Mouse (Mus musculus): ENCODE measurements around the gene Bud31. TPM values are rescaled to one million over a fixed set of nuclear protein-coding genes. Genes with fewer than 3 reads are reported as not detected.
"Not testable (repeated sequence)": the region's sequence is repeated elsewhere in the genome, so short reads cannot be mapped to it uniquely, and the experiment has no call there.

Bud31 gene
- polyA plus RNA-seq, 1 experiment from 2014 or later = 299 TPM

- H3K36me3 ChIP-seq (replicated peaks; ENCODE audit: control insufficient read depth, insufficient read depth, low read depth, low read length) = peaks cover 44% of the 10 kb centered on the region
- ATAC-seq (replicated peaks; ENCODE audit: insufficient number of reproducible peaks, low FRiP score, low TSS enrichment, low read depth) = no peak
- H3K4me1 ChIP-seq (ENCODE audit: control insufficient read depth, insufficient read depth, low read length) = no peaks in the 10 kb centered on the region
Observed at GRCm38 (mm10) chr5:145130191-145130590, 10.0 kb upstream of the Bud31 start.

GRCm38 (mm10) chr5:145130995-145131394 lies 9.2 kb upstream of the Bud31 start:
- Histone ChIP-seq H3K27me3 (ENCODE audit: control insufficient read depth, insufficient read depth, low read length) (no peaks in the 10 kb centered on the region), H3K9me3 (replicated peaks; ENCODE audit: control insufficient read depth, low read length) (no peaks in the 10 kb centered on the region), H3K4me2 (ENCODE audit: low read depth, low read length) (no peak overlapping the region), H3K4me3 (ENCODE audit: low read depth, low read length) (no peak overlapping the region), H3K36me3 (replicated peaks; ENCODE audit: control insufficient read depth, insufficient read depth, low read depth, low read length) (peaks cover 44% of the 10 kb centered on the region), H3K9ac (replicated peaks; ENCODE audit: low read length) (no peak overlapping the region), H3K4me1 (ENCODE audit: control insufficient read depth, insufficient read depth, low read length) (no peaks in the 10 kb centered on the region), H3K27ac (replicated peaks; ENCODE audit: low read depth, low read length) (no peak overlapping the region)
- DNase-seq (ENCODE audit: low spot score) (no peak), ATAC-seq (replicated peaks; ENCODE audit: insufficient number of reproducible peaks, low FRiP score, low TSS enrichment, low read depth) (no peak)
- WGBS = 89% methylated on average over 3 of the region's 3 CpGs

More at GRCm38 (mm10) chr5:145130191-145130590, 10.0 kb upstream of the Bud31 start:
- no peaks in the 10 kb centered on the region for H3K27me3 ChIP-seq (ENCODE audit: control insufficient read depth, insufficient read depth, low read length)
- no peaks in the 10 kb centered on the region for H3K9me3 ChIP-seq (replicated peaks; ENCODE audit: control insufficient read depth, low read length)
- H3K4me3 ChIP-seq (ENCODE audit: low read depth, low read length) = no peak overlapping the region
- H3K27ac ChIP-seq (replicated peaks; ENCODE audit: low read depth, low read length) = no peak overlapping the region
- WGBS = 96% methylated on average over 11 of the region's 11 CpGs
- H3K4me2 ChIP-seq (ENCODE audit: low read depth, low read length) = no peak overlapping the region
- H3K9ac ChIP-seq (replicated peaks; ENCODE audit: low read length) = no peak overlapping the region
- no peak for DNase-seq (ENCODE audit: low spot score)

- not testable (repeated sequence) for H3K4me2 ChIP-seq (ENCODE audit: low read depth, low read length); H3K9me3 ChIP-seq (replicated peaks; ENCODE audit: control insufficient read depth, low read length); ATAC-seq (replicated peaks; ENCODE audit: insufficient number of reproducible peaks, low FRiP score, low TSS enrichment, low read depth); H3K4me3 ChIP-seq (ENCODE audit: low read depth, low read length); DNase-seq (ENCODE audit: low spot score); H3K9ac ChIP-seq (replicated peaks; ENCODE audit: low read length); H3K27me3 ChIP-seq (ENCODE audit: control insufficient read depth, insufficient read depth, low read length); H3K27ac ChIP-seq (replicated peaks; ENCODE audit: low read depth, low read length); H3K4me1 ChIP-seq (ENCODE audit: control insufficient read depth, insufficient read depth, low read length)
- peaks cover 47% of the 10 kb centered on the region for H3K36me3 ChIP-seq (replicated peaks; ENCODE audit: control insufficient read depth, insufficient read depth, low read depth, low read length)
- WGBS = 85% methylated on average over 6 of the region's 6 CpGs
Observed at GRCm38 (mm10) chr5:145133275-145133674, 6.9 kb upstream of the Bud31 start.

- 18% methylated on average over 6 of the region's 6 CpGs for WGBS
- peaks cover 18% of the 10 kb centered on the region for H3K36me3 ChIP-seq (replicated peaks; ENCODE audit: control insufficient read depth, insufficient read depth, low read depth, low read length)
- H3K4me3 ChIP-seq (ENCODE audit: low read depth, low read length) = peak overlapping the region; percentile 95
- no peaks in the 10 kb centered on the region for H3K4me1 ChIP-seq (ENCODE audit: control insufficient read depth, insufficient read depth, low read length)
- H3K4me2 ChIP-seq (ENCODE audit: low read depth, low read length) = peak overlapping the region; percentile 56
- DNase-seq (ENCODE audit: low spot score) (no peak), ATAC-seq (replicated peaks; ENCODE audit: insufficient number of reproducible peaks, low FRiP score, low TSS enrichment, low read depth) (no peak)
- peak overlapping the region; percentile 95 for H3K9ac ChIP-seq (replicated peaks; ENCODE audit: low read length)
- H3K27ac ChIP-seq (replicated peaks; ENCODE audit: low read depth, low read length) = no peak overlapping the region; the same call in 1 of the 2 replicates
- H3K9me3 ChIP-seq (replicated peaks; ENCODE audit: control insufficient read depth, low read length) = no peaks in the 10 kb centered on the region
- H3K27me3 ChIP-seq (ENCODE audit: control insufficient read depth, insufficient read depth, low read length) = no peaks in the 10 kb centered on the region
Observed at GRCm38 (mm10) chr5:145138836-145139235, 1.3 kb upstream of the Bud31 start.

- peak overlapping the region; percentile 95 for H3K9ac ChIP-seq (replicated peaks; ENCODE audit: low read length)
- H3K27me3 ChIP-seq (ENCODE audit: control insufficient read depth, insufficient read depth, low read length) = no peaks in the 10 kb centered on the region
- 1% methylated on average over 18 of the region's 18 CpGs for WGBS
- peaks cover 6% of the 10 kb centered on the region for H3K36me3 ChIP-seq (replicated peaks; ENCODE audit: control insufficient read depth, insufficient read depth, low read depth, low read length)
- peak overlapping the region; percentile 53 for H3K4me2 ChIP-seq (ENCODE audit: low read depth, low read length)
- H3K4me1 ChIP-seq (ENCODE audit: control insufficient read depth, insufficient read depth, low read length) = no peaks in the 10 kb centered on the region
- ATAC-seq (replicated peaks; ENCODE audit: insufficient number of reproducible peaks, low FRiP score, low TSS enrichment, low read depth) (no peak), DNase-seq (ENCODE audit: low spot score) (no peak)
- H3K4me3 ChIP-seq (ENCODE audit: low read depth, low read length) = peak overlapping the region; percentile 95
- H3K9me3 ChIP-seq (replicated peaks; ENCODE audit: control insufficient read depth, low read length) = no peaks in the 10 kb centered on the region
- peak overlapping the region; percentile 76 for H3K27ac ChIP-seq (replicated peaks; ENCODE audit: low read depth, low read length)
Observed at GRCm38 (mm10) chr5:145140611-145141010, 449 bp downstream of the Bud31 start.

- H3K36me3 ChIP-seq (replicated peaks; ENCODE audit: control insufficient read depth, insufficient read depth, low read depth, low read length) = peaks cover 10% of the 10 kb centered on the region
- ATAC-seq (replicated peaks; ENCODE audit: insufficient number of reproducible peaks, low FRiP score, low TSS enrichment, low read depth) = no peak
- H3K4me2 ChIP-seq (ENCODE audit: low read depth, low read length) = no peak overlapping the region
- no peak overlapping the region for H3K9ac ChIP-seq (replicated peaks; ENCODE audit: low read length)
- no peaks in the 10 kb centered on the region for H3K27me3 ChIP-seq (ENCODE audit: control insufficient read depth, insufficient read depth, low read length)
- H3K4me3 ChIP-seq (ENCODE audit: low read depth, low read length) = no peak overlapping the region
- no peaks in the 10 kb centered on the region for H3K4me1 ChIP-seq (ENCODE audit: control insufficient read depth, insufficient read depth, low read length)
- WGBS = 93% methylated on average over 5 of the region's 5 CpGs
- H3K9me3 ChIP-seq (replicated peaks; ENCODE audit: control insufficient read depth, low read length) = no peaks in the 10 kb centered on the region
- no peak overlapping the region for H3K27ac ChIP-seq (replicated peaks; ENCODE audit: low read depth, low read length)
- DNase-seq (ENCODE audit: low spot score) = no peak
Observed at GRCm38 (mm10) chr5:145147748-145148147, 7.6 kb downstream of the Bud31 start.

- Histone ChIP-seq H3K9me3 (replicated peaks; ENCODE audit: control insufficient read depth, low read length) (no peaks in the 10 kb centered on the region), H3K27me3 (ENCODE audit: control insufficient read depth, insufficient read depth, low read length) (no peaks in the 10 kb centered on the region), H3K4me3 (ENCODE audit: low read depth, low read length) (no peak overlapping the region), H3K36me3 (replicated peaks; ENCODE audit: control insufficient read depth, insufficient read depth, low read depth, low read length) (peaks cover 10% of the 10 kb centered on the region), H3K4me1 (ENCODE audit: control insufficient read depth, insufficient read depth, low read length) (no peaks in the 10 kb centered on the region), H3K27ac (replicated peaks; ENCODE audit: low read depth, low read length) (no peak overlapping the region), H3K9ac (replicated peaks; ENCODE audit: low read length) (no peak overlapping the region), H3K4me2 (ENCODE audit: low read depth, low read length) (no peak overlapping the region)
- 88% methylated on average over 6 of the region's 6 CpGs for WGBS
- ATAC-seq (replicated peaks; ENCODE audit: insufficient number of reproducible peaks, low FRiP score, low TSS enrichment, low read depth) (no peak), DNase-seq (ENCODE audit: low spot score) (no peak)
Observed at GRCm38 (mm10) chr5:145149294-145149693, 9.1 kb downstream of the Bud31 start.

- WGBS = 93% methylated on average over 5 of the region's 5 CpGs
- Histone ChIP-seq H3K36me3 (replicated peaks; ENCODE audit: control insufficient read depth, insufficient read depth, low read depth, low read length) (peaks cover 10% of the 10 kb centered on the region), H3K4me2 (ENCODE audit: low read depth, low read length) (no peak overlapping the region), H3K27ac (replicated peaks; ENCODE audit: low read depth, low read length) (no peak overlapping the region), H3K4me1 (ENCODE audit: control insufficient read depth, insufficient read depth, low read length) (no peaks in the 10 kb centered on the region), H3K9me3 (replicated peaks; ENCODE audit: control insufficient read depth, low read length) (no peaks in the 10 kb centered on the region), H3K4me3 (ENCODE audit: low read depth, low read length) (no peak overlapping the region), H3K9ac (replicated peaks; ENCODE audit: low read length) (no peak overlapping the region), H3K27me3 (ENCODE audit: control insufficient read depth, insufficient read depth, low read length) (no peaks in the 10 kb centered on the region)
- DNase-seq (ENCODE audit: low spot score) = no peak
- no peak for ATAC-seq (replicated peaks; ENCODE audit: insufficient number of reproducible peaks, low FRiP score, low TSS enrichment, low read depth)
Observed at GRCm38 (mm10) chr5:145152690-145153089, 12.5 kb downstream of the Bud31 start.

All from embryonic facial prominence, embryonic 11.5 days (tissue).